Mouse (Mus musculus) hindbrain, postnatal 0 days (tissue): ENCODE measurements at regions not wholly inside any gene's neighbourhood (a gene's known extent, or its start where the extent isn't known, plus 50 kb on each side); places are given as distances from the start of the nearest gene placed in this dataset.

ENCODE experiments used
- ATAC-seq: fragments of 200-750 bp; cut with Nextera tagmentation; 2 replicates; pipeline ENCODE4 v1.8.0; 2017; ENCODE audit warnings: mild to moderate bottlenecking, moderate TSS enrichment, moderate library complexity
- DNase-seq: peaks from one replicate; pipeline ENCODE4 v3.0.0-alpha.2; 2015; ENCODE audit warnings: low spot score
- H3K27ac ChIP-seq: fragments of 300-500 bp; sonication (generic); 2 replicates; pipeline ENCODE4 v1.5.1; 2014; ENCODE audit warnings: mild to moderate bottlenecking
- H3K27me3 ChIP-seq: fragments of 300-500 bp; sonication (generic); 2 replicates; pipeline ENCODE4 v1.6.1; 2014; ENCODE audit warnings: low read length, mixed read lengths; ENCODE audit not compliant: insufficient read depth
- H3K36me3 ChIP-seq: fragments of 300-500 bp; sonication (generic); 2 replicates; pipeline ENCODE4 v1.6.1; 2014; ENCODE audit warnings: low read length, mixed read lengths; ENCODE audit not compliant: insufficient read depth
- H3K4me1 ChIP-seq: fragments of 300-500 bp; sonication (generic); 2 replicates; pipeline ENCODE4 v1.6.1; 2014; ENCODE audit warnings: antibody characterized with exemption, low read length, mixed read lengths; ENCODE audit not compliant: insufficient read depth
- H3K4me2 ChIP-seq: fragments of 300-500 bp; sonication (generic); 2 replicates; pipeline ENCODE4 v1.6.1; 2014; ENCODE audit warnings: low read depth, mild to moderate bottlenecking, low read length, moderate library complexity, mixed read lengths
- H3K4me3 ChIP-seq: fragments of 300-500 bp; sonication (generic); 2 replicates; pipeline ENCODE4 v1.5.1; 2014; ENCODE audit warnings: low read length
- H3K9ac ChIP-seq: fragments of 300-500 bp; sonication (generic); replicated peaks from 2 replicates; pipeline ENCODE4 v1.6.1; 2014; ENCODE audit warnings: mild to moderate bottlenecking, low read length, moderate library complexity, mixed read lengths
- H3K9me3 ChIP-seq: fragments of 300-500 bp; sonication (generic); 2 replicates; pipeline ENCODE4 v1.6.1; 2016; ENCODE audit warnings: low read length, mixed read lengths
- CTCF ChIP-seq: IDR thresholded peaks from 2 replicates; pipeline ENCODE4 v1.5.1; 2016; ENCODE audit warnings: antibody characterized with exemption, control low read depth, low read depth
- WGBS: fragments of 180-500 bp; shearing (Covaris S2); extraction: QIAGEN DNeasy Blood & Tissue Kit; methylation state at CpG from one replicate; pipeline ENCODE4 v1.1.7; 2014; 5-methylcytosine and 5-hydroxymethylcytosine counted together

- Histone ChIP-seq H3K9ac (no peak overlapping the region), H3K27ac (no peak overlapping the region), H3K36me3 (no peaks in the 10 kb centered on the region), H3K27me3 (peaks cover 4% of the 10 kb centered on the region; the same call in 1 of the 2 replicates), H3K9me3 (no peaks in the 10 kb centered on the region), H3K4me2 (no peak overlapping the region), H3K4me3 (no peak overlapping the region), H3K4me1 (0 out of 2 replicates have a peak, but pooled peaks cover 8% of the 10 kb centered on the region)
- peak; percentile 4 for DNase-seq
- 30% methylated on average over 6 of the region's 6 CpGs for WGBS
- ATAC-seq = no peak
- no peak for TF ChIP-seq CTCF
Observed at GRCm38 (mm10) chr1:121051496-121052119, 280.8 kb downstream of the Insig2 start.

GRCm38 (mm10) chr1:121052120-121052501 lies 280.3 kb downstream of the Insig2 start:
- DNase-seq = no peak
- no peaks in the 10 kb centered on the region for H3K9me3 ChIP-seq
- no peak overlapping the region for H3K27ac ChIP-seq
- WGBS = 73% methylated on average over 5 of the region's 5 CpGs
- H3K27me3 ChIP-seq = peaks cover 4% of the 10 kb centered on the region; the same call in 1 of the 2 replicates
- H3K4me3 ChIP-seq = no peak overlapping the region
- no peak overlapping the region for H3K9ac ChIP-seq
- no peaks in the 10 kb centered on the region for H3K36me3 ChIP-seq
- ATAC-seq = no peak
- H3K4me1 ChIP-seq = 0 out of 2 replicates have a peak, but pooled peaks cover 8% of the 10 kb centered on the region
- TF ChIP-seq CTCF = no peak
- no peak overlapping the region for H3K4me2 ChIP-seq

- H3K27ac ChIP-seq = no peak overlapping the region
- peak; percentile 81 for ATAC-seq
- no peak overlapping the region for H3K4me3 ChIP-seq
- peaks cover 4% of the 10 kb centered on the region; the same call in 1 of the 2 replicates for H3K27me3 ChIP-seq
- H3K9me3 ChIP-seq = no peaks in the 10 kb centered on the region
- no peak overlapping the region for H3K4me2 ChIP-seq
- H3K4me1 ChIP-seq = 0 out of 2 replicates have a peak, but pooled peaks cover 8% of the 10 kb centered on the region
- peak; percentile 74 for DNase-seq
- H3K36me3 ChIP-seq = no peaks in the 10 kb centered on the region
- peak; percentile 76 for TF ChIP-seq CTCF
- no peak overlapping the region for H3K9ac ChIP-seq
- WGBS = 28% methylated on average over 11 of the region's 11 CpGs
Observed at GRCm38 (mm10) chr1:121053692-121054091, 278.7 kb downstream of the Insig2 start.

- H3K36me3 ChIP-seq = no peaks in the 10 kb centered on the region
- no peak overlapping the region for H3K4me2 ChIP-seq
- no peak overlapping the region for H3K27ac ChIP-seq
- no peaks in the 10 kb centered on the region for H3K27me3 ChIP-seq
- no peak overlapping the region for H3K9ac ChIP-seq
- WGBS = 66% methylated on average over 1 of the region's 1 CpGs
- ATAC-seq = no peak
- no peak overlapping the region for H3K4me3 ChIP-seq
- no peaks in the 10 kb centered on the region for H3K9me3 ChIP-seq
- no peaks in the 10 kb centered on the region for H3K4me1 ChIP-seq
- no peak for DNase-seq
- TF ChIP-seq CTCF = no peak
Observed at GRCm38 (mm10) chr1:121074569-121074968, 257.8 kb downstream of the Insig2 start.

DNA sequence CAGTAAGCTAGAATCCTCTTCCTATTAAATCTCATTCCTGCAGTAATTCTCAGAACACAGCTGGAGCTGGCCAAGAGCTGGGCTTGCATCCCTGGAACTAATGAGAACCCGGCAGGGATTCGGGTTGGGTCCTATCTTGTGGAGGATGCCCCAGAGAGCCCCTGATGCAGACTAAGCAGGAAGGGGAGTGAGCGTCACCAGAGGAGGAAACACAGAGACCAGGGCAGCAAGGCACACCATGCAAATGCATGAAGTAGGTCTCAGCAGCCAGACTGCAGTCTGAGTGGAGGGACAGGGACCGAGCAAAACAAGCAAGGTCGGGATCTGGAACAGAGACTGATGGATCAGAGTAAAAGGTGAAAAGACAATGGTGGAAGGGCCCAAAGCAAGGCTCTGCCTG lies 249.6 kb downstream of the Insig2 start:
- H3K9ac ChIP-seq = peak overlapping the region; percentile 28; the same call in 1 of the 2 replicates
- H3K27me3 ChIP-seq = no peaks in the 10 kb centered on the region
- H3K4me2 ChIP-seq = no peak overlapping the region
- 27% methylated on average over 5 of the region's 5 CpGs for WGBS
- peak overlapping the region; percentile 41; the same call in 1 of the 2 replicates for H3K27ac ChIP-seq
- no peak for DNase-seq
- H3K4me1 ChIP-seq = 0 out of 2 replicates have a peak, but pooled peaks cover 6% of the 10 kb centered on the region
- no peak for TF ChIP-seq CTCF
- no peaks in the 10 kb centered on the region for H3K9me3 ChIP-seq
- no peaks in the 10 kb centered on the region for H3K36me3 ChIP-seq
- ATAC-seq = no peak
- no peak overlapping the region for H3K4me3 ChIP-seq

GRCm38 (mm10) chr1:121085101-121085727 lies 247.2 kb downstream of the Insig2 start:
- TF ChIP-seq CTCF = no peak
- 15% methylated on average over 2 of the region's 2 CpGs for WGBS
- peak; percentile 55 for ATAC-seq
- Histone ChIP-seq H3K4me1 (0 out of 2 replicates have a peak, but pooled peaks cover 6% of the 10 kb centered on the region), H3K9ac (no peak overlapping the region), H3K4me2 (no peak overlapping the region), H3K4me3 (no peak overlapping the region), H3K9me3 (no peaks in the 10 kb centered on the region), H3K27ac (0 out of 2 replicates have a peak overlapping the region, but pooled peaks have one; percentile 1), H3K36me3 (no peaks in the 10 kb centered on the region), H3K27me3 (no peaks in the 10 kb centered on the region)
- peak; percentile 82 for DNase-seq
